ENCODE assay signal across 9 mouse cellular contexts in the genomic region with DNA sequence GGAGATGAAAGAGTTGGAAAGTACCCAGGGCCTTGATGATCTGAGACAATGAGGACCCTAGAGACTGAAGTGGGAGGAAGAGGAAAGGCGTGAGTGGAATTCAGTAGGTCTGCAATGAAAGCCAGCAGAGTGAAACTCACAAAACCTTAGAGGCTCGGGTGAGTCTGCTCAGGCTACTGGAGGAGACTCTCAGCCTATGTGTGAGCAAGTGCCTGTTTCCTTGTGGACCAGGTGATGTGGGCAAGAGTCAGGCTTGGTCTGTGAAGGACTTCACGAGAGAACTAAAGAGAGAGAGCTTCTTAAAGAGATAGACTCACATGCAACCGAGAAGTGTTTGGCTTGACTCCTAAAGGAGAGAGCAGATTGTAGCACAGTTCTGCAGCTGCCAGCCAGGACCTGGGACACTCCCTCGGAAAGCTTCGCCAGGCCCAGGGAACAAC.
A peak's percentile ranks its signal among the peaks of the same experiment; 100 is the strongest.
DNase-seq lines count a peak whose midpoint lies in the region; ATAC-seq lines count a peak whose summit lies in the region.
"Had no signal": no experiment of that assay in that cellular context is flagged by ENCODE, and none has a peak within 500 bp of the region (broad histone marks: within the 10 kb centered on the region; RNA-seq: fewer than 3 reads in every experiment).

No protein-coding gene starts in this region.

- DNase-seq in frontal cortex, postnatal 14 days (ENCODE audit: low spot score in 2 of 2): no peak
- DNase-seq in kidney, postnatal 36 days: peak; percentile 2 to 6
- DNase-seq in kidney, postnatal 25 days: no peak
- peak; percentile 34 to 35 for DNase-seq in cerebellum, postnatal 25 days
- DNase-seq in lung, postnatal 25 days (ENCODE audit: low spot score): peak; percentile 39
- DNase-seq in urinary bladder, postnatal 4 days (ENCODE audit: low spot score in 2 of 2): no peak
- no peak for DNase-seq in spleen, adult 12 weeks (ENCODE audit: low spot score)

- ATAC-seq in frontal cortex, adult (ENCODE audit: low TSS enrichment): peak; percentile 68
- ATAC-seq: liver, embryonic 12.5 days had no signal

Comparison
In these comparisons a context has a peak if more than half of its experiments do, and no peak if none do; other contexts are left out.
1. DNase-seq: peak in kidney, postnatal 36 days (2 of 2), cerebellum, postnatal 25 days (2 of 2) and lung, postnatal 25 days (single experiment); none in frontal cortex, postnatal 14 days (0 of 2), kidney, postnatal 25 days (0 of 2), urinary bladder, postnatal 4 days (0 of 2) and spleen, adult 12 weeks (single experiment).